Mouse (Mus musculus) retina, postnatal 1 day (tissue): Measurements from ENCODE around the gene Ccdc9.
"Not testable (repeated sequence)": the region's sequence is repeated elsewhere in the genome, so short reads cannot be mapped to it uniquely, and the experiment has no call there.

Experiments used
- DNase-seq: peaks from one replicate; pipeline ENCODE4 v3.0.0-alpha.2; 2012

Ccdc9 gene

GRCm38 (mm10) chr7:16266593-16266992 lies 20.0 kb downstream of the Ccdc9 start:
- not testable (repeated sequence) for DNase-seq

- no peak for DNase-seq
Measured at GRCm38 (mm10) chr7:16265856-16266255, 20.7 kb downstream of the Ccdc9 start.

DNA sequence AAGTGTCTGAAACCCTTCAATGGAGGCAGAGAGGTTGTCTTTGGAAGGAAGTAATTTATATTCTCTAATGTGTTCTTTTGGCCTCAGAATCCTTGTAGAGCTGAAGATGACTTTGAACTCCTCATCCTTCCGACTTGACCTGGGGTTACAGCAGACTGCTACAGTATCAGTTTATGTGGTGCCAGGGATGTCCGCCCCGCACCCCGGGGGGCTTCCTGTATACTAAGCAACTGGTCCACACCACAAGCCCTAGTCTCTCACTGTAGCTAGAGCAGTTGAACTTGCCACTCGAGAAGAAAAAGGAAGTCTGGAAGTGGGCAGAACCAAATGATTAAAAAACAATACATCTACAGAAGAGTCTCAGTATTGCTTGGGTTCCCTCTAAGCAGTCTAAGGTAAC lies 22.8 kb downstream of the Ccdc9 start:
- no peak for DNase-seq

DNA sequence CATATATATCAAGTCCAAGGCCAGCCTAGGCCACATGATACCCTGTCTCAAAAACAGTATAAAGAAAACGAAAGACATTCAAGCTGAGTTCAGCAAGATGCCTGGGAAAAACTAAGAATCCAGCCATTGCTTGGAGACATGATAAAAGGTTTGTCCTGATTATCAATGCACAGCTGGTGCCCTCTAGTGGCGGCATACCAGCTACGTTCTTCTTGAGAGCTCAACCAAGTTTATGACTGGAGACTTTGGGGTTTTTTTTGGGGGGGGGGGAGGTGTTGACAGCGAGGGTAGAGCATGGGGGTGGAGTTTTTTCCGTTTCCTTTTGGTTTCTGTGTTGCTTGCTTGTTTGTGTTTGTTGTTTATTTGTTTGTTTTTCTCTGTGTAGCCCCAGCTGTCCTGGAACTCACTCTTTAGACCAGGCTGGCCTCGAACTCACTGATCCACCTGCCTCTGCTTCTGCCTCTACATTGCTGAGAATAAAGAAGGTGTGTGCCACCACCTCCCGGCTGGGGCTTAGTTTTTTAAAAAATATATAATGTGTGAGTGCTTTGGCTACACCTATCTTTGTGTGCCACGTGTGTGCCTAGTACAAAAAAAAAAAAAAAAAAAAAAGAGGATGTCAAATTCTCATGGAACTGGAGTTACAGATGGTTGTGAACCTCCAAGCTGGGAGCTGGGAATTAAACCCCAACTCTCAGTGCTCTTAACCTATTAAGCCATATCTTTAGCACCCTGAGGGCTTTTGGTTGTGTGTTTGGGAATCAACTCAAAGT lies 23.4 kb downstream of the Ccdc9 start:
- DNase-seq: peak; percentile 87

DNA sequence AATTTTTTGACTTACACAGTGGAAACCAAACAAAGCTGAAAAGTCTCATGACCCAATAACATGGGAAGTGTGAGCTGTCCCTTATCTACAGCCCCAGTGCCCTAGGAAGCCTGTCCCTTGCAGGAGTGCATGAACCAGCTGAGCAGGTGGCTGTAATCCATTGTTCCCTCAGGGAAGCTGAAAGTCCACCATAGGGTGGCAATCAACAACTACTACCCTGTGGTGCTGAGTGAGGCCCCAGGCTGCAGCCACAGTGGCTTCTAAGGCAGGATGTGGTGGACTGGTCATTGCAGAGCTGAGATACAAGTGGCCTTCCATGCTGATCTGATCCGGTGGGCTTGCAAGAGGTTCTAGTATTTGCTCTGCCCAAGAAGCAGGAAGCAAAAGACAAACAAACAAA lies 25.5 kb downstream of the Ccdc9 start:
- no peak for DNase-seq

- DNase-seq: no peak
Measured at GRCm38 (mm10) chr7:16259110-16259590, 27.4 kb downstream of the Ccdc9 start, which contains the start of gene C5ar1. TSS of gene C5ar1 (minus strand) at chr7:16259540.

- no peak for DNase-seq
Measured at GRCm38 (mm10) chr7:16257830-16258229, 28.8 kb downstream of the Ccdc9 start.

DNA sequence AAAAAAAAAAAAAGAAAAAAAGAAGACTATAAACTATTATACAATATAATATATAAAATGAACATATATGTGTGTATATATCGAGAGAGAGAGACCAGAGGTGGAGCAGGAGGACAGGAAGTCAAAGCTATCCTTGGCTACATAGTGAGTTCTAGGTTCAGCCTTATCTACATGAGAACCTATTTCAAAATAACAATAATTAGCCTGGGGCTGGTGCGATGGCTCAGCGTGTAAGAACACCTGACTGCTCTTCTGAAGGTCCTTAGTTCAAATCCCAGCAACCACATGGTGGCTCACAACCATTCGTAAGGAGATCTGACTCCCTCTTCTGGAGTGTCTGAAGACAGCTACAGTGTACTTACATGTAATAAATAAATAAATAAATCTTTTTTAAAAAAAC lies 30.6 kb downstream of the Ccdc9 start:
- DNase-seq: not testable (repeated sequence)

GRCm38 (mm10) chr7:16254195-16254594 lies 32.4 kb downstream of the Ccdc9 start:
- no peak for DNase-seq

GRCm38 (mm10) chr7:16250687-16251086 lies 35.9 kb downstream of the Ccdc9 start:
- no peak for DNase-seq

- DNase-seq: no peak
Measured at GRCm38 (mm10) chr7:16245958-16246357, 40.6 kb downstream of the Ccdc9 start.

DNA sequence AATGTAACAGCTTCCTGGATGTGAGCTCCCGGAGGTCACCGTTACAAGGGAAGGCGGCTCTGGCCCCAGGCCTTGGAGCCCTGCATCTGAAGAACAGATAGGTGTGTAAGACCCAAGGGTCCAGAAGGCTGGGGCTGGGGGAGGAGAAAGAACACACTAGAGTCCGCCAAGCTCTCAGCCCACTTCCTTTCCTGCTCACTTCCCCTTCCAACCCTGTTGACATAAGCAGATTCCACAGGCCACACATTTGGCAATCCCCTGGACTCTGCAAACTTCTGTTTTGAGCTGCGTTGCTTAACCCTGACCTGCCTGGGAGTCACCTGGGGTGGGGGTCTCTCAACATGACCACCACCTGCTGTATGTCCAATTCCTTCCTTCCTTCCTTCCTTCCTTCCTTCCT lies 42.5 kb downstream of the Ccdc9 start, which contains the start of gene C5ar2:
TSS of gene C5ar2 (minus strand) at position 88 of the 400 bp plus-strand sequence.
- DNase-seq: no peak

DNA sequence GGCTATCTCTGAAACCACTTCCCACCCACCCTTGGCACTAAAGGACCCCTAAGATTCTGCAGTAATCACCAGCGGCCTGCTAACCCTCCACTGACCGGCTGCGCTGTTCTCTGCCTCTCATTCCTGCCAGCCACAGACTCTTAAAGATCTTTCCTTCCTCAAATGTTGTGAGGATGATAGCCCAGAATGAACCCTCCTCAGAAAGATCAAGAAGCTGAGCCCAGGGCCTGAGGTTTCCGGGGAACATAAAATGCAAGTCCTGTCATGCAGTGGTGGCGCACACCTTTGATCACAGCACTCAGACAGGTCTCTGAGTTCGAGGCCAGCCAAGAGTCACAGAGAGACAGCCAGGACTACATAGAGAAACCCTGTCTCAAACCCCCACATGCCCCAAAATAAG lies 44.4 kb downstream of the Ccdc9 start:
- DNase-seq: no peak

DNA sequence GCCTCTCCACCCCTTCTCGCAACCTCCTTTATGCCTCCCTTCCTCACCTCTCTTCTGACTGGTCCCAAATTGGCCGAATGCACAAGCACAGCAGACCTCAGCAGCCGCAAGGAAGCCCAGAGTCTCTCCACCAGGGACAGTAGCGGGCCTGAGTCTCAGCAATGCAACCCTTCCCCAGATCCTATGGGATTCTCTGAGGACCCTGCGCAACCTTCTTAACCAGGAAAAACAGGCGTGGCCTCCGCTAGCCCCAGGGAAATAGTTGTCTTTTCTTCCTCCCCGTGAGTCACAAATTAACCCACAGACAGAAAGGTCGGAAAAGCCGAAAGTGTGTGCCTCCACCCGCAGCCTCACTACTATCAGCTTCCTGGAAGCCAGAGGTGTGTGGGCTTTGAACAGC lies 44.8 kb downstream of the Ccdc9 start:
- DNase-seq: no peak

- no peak for DNase-seq
Measured at GRCm38 (mm10) chr7:16240978-16241303, 45.7 kb downstream of the Ccdc9 start.

GRCm38 (mm10) chr7:16240281-16240977 lies 46.2 kb downstream of the Ccdc9 start:
- no peak for DNase-seq

GRCm38 (mm10) chr7:16239554-16239997 lies 47.0 kb downstream of the Ccdc9 start:
- no peak for DNase-seq

DNA sequence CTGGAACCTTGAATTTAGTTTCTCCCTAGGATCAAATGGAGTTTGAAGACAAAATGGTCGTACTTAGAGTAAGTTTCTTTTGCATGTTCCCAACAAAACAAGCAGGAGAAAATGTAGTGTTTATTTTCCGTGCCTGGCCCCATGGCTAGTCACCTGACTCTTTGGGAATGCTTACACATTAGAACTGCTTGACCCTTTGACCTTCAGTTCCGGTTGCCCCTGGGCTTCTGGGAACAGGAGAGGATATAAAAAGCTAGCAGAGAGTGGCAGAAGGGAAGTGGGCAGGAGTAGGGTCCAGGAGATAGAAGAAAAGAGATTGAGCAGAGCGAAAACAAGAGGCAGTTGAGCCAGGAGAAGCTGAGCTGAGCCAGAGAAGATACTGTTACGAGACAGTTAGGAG lies 56.7 kb downstream of the Ccdc9 start:
- no peak for DNase-seq
